Mouse (Mus musculus): ENCODE measurements around the gene BC005537.

DNA sequence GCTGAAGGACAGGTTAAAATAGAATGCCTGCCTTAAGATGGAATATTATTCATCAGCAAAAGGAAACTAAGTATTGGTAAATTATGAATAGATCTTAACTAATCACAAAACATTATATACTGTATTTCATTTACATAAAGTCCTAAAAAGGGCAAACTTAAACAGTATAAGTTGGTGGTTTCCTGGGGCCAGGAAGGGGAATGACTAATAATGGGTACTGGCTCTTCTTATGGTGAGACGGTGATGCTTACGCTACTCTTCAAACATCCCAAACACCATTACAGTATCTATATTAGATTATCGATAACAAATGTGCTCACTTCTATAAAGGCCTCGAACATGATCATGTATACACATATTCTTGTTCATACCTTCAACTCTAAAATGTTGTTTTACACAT lies 2.8 kb upstream of the BC005537 start:
- TF ChIP-seq CTCF (IDR thresholded peaks at IDR 0.05; ENCODE audit: borderline replicate concordance, extremely low read depth, insufficient read depth, insufficient read length) (no peak), POLR2A (IDR thresholded peaks at IDR 0.05; ENCODE audit: borderline replicate concordance, extremely low read depth, insufficient read depth, insufficient read length, poor library complexity, severe bottlenecking) (no peak)

All from brain, embryonic 14.5 days (tissue).